10 mouse cellular contexts compared by ENCODE assay signal in the genomic region with DNA sequence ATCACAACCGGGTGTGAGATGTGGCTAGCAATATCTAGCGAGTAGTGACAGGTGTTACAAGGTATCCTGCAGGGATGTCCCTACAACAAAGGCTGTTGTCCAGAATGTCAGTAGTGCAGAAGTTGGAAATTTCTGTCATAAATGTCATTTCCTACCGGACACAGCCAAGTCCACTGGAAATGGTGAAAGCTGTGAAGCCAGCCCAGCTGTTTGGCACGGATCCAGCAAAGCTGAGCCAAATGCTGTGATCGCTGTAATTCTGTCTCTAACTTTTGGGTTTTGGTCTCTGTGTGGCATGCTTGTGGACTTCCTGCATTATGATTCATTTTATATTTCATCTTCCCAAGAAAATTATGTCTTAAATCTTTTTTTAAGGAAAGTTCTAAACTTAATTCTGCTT. TPM values are rescaled to one million over a fixed set of nuclear protein-coding genes. Genes with fewer than 3 reads are reported as not detected.
DNase-seq lines count a peak whose midpoint lies in the region; ATAC-seq and TF ChIP-seq lines count a peak whose summit lies in the region.
"Had no signal": no experiment of that assay in that cellular context is flagged by ENCODE, and none has a peak within 500 bp of the region (broad histone marks: within the 10 kb centered on the region; RNA-seq: fewer than 3 reads in every experiment).

No protein-coding gene starts in this region.

- TF ChIP-seq POLR2A in kidney, adult 2 months (IDR thresholded peaks at IDR 0.05; ENCODE audit: low read depth, low read length) = no peak

- H3K27me3 ChIP-seq in kidney, adult 2 months (replicated peaks; ENCODE audit: control insufficient read depth, insufficient read depth, low read length) = no peaks in the 10 kb centered on the region
- no peaks in the 10 kb centered on the region for H3K27me3 ChIP-seq in kidney, embryonic 15.5 days
- no peaks in the 10 kb centered on the region for H3K27me3 ChIP-seq in lung, embryonic 15.5 days
- H3K27me3 ChIP-seq: hindbrain, embryonic 13.5 days had no signal

- no peaks in the 10 kb centered on the region for H3K36me3 ChIP-seq in kidney, adult 2 months (ENCODE audit: control insufficient read depth, insufficient read depth, low read length)
- H3K36me3 ChIP-seq in kidney, embryonic 15.5 days = peaks cover 31% of the 10 kb centered on the region
- peaks cover 24% of the 10 kb centered on the region for H3K36me3 ChIP-seq in lung, embryonic 15.5 days

- TF ChIP-seq CTCF in kidney, adult 2 months (conservative IDR thresholded peaks at IDR 0.05; ENCODE audit: insufficient read depth, insufficient read length, low read depth, low read length) = no peak

- DNase-seq in kidney, adult 2 months = peak; percentile 71
- peak; percentile 82 for DNase-seq in adrenal gland, postnatal 10 days
- DNase-seq in heart, adult 9 months (ENCODE audit: low spot score in 2 of 2) = peak; percentile 58 to 74
- no peak for DNase-seq in retina, postnatal 1 day
- DNase-seq in thymus, postnatal 10 days (ENCODE audit: low spot score in 2 of 2) = no peak
- DNase-seq in cerebellum, adult 9-10 months = no peak

- no peaks in the 10 kb centered on the region for H3K9me3 ChIP-seq in kidney, embryonic 15.5 days (replicated peaks)
- no peaks in the 10 kb centered on the region for H3K9me3 ChIP-seq in lung, embryonic 15.5 days
- H3K9me3 ChIP-seq: hindbrain, embryonic 13.5 days had no signal

- H3K4me2 ChIP-seq in kidney, embryonic 15.5 days = no peak overlapping the region
- H3K4me2 ChIP-seq in lung, embryonic 15.5 days = no peak overlapping the region
- H3K4me2 ChIP-seq: hindbrain, embryonic 13.5 days had no signal

- H3K4me3 ChIP-seq in kidney, adult 2 months (ENCODE audit: insufficient read depth, low read depth, low read length) = no peak overlapping the region
- no peak overlapping the region for H3K4me3 ChIP-seq in kidney, embryonic 15.5 days (replicated peaks)
- no peak overlapping the region for H3K4me3 ChIP-seq in lung, embryonic 15.5 days
- H3K4me3 ChIP-seq: erythroblast, embryonic 14.5 days; hindbrain, embryonic 13.5 days had no signal

- no peak overlapping the region for H3K27ac ChIP-seq in kidney, adult 2 months (ENCODE audit: insufficient read depth, low read depth, low read length)
- H3K27ac ChIP-seq in kidney, embryonic 15.5 days = no peak overlapping the region
- H3K27ac ChIP-seq in lung, embryonic 15.5 days = no peak overlapping the region
- H3K27ac ChIP-seq: hindbrain, embryonic 13.5 days had no signal

- H3K4me1 ChIP-seq in kidney, adult 2 months (ENCODE audit: control insufficient read depth, insufficient read depth, low read length) = no peaks in the 10 kb centered on the region
- H3K4me1 ChIP-seq in kidney, embryonic 15.5 days = peaks cover 10% of the 10 kb centered on the region
- peaks cover 20% of the 10 kb centered on the region for H3K4me1 ChIP-seq in lung, embryonic 15.5 days
- H3K4me1 ChIP-seq: hindbrain, embryonic 13.5 days had no signal

- WGBS in kidney, adult 2 months = 46% methylated on average over 5 of the region's 5 CpGs
- 59% methylated on average over 5 of the region's 5 CpGs for WGBS in kidney, embryonic 15.5 days
- WGBS in lung, embryonic 15.5 days = 34% methylated on average over 5 of the region's 5 CpGs

- no peak for ATAC-seq in kidney, embryonic 15.5 days (replicated peaks; ENCODE audit: low FRiP score)
- peak; percentile 39; the same call in 1 of the 2 replicates for ATAC-seq in lung, embryonic 15.5 days (ENCODE audit: borderline replicate concordance, extremely low read depth, low FRiP score, low TSS enrichment)

- H3K9ac ChIP-seq in kidney, embryonic 15.5 days = no peak overlapping the region
- H3K9ac ChIP-seq in lung, embryonic 15.5 days = no peak overlapping the region
- H3K9ac ChIP-seq: hindbrain, embryonic 13.5 days had no signal

RNA-seq across cellular contexts. Expression of gene Tomm7, which starts 18.3 kb away (rescaled TPM):
- polyA plus RNA-seq in kidney, adult 2 months (2012; rRNA removed) = 49.4 and 80.7 TPM in 2 replicates
- 123 and 131 TPM in 2 replicates for polyA plus RNA-seq in kidney, embryonic 15.5 days (2015; fragmentation: Nextera tagmentation; extraction: Ambion mirVana)
- total RNA-seq in adrenal gland, postnatal 10 days (2021) = 100 to 1,000 TPM; 117 TPM
- polyA plus RNA-seq in lung, embryonic 15.5 days (2015; fragmentation: Nextera tagmentation; extraction: Ambion mirVana) = 102 and 108 TPM in 2 replicates

Comparison
In these comparisons a context has a peak if more than half of its experiments do, and no peak if none do; other contexts are left out.
1. DNase-seq: peak in kidney, adult 2 months (single experiment), adrenal gland, postnatal 10 days (single experiment) and heart, adult 9 months (2 of 2); none in retina, postnatal 1 day (single experiment), thymus, postnatal 10 days (0 of 2) and cerebellum, adult 9-10 months (single experiment).